Mouse (Mus musculus): ENCODE data around the gene Map3k12.

DNA sequence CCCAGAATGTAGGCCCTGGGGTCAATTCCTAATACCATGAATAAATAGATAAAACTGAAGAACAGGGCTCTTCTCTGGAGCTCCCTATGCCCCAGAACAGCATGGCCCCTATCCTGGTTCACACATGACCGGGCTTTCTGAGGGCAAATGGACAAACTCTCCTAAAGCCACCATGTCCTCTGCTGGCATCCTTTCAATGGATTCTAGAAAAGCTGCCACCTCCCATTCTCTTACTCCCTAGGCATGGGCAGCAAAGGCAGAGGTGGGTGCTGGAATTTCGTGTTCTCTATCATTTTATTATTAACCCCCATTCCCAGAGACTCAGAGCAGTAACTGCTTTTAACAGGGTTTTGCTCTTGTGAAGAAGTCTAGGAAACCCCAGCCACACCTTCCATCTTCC is 1.6 kb downstream of the Map3k12 start:
- TF ChIP-seq CTCF (IDR thresholded peaks at IDR 0.05; ENCODE audit: low read depth), result no peak
- no peak for TF ChIP-seq EP300 (IDR thresholded peaks at IDR 0.05; ENCODE audit: low read depth)

Measured in liver, embryonic 14.5 days (tissue).